Mouse (Mus musculus) embryonic fibroblast, embryonic 13.5 days (primary cell): ENCODE results near the gene Tatdn3. TPM values are rescaled to one million over a fixed set of nuclear protein-coding genes. Genes with fewer than 3 reads are reported as not detected.

ENCODE experiments used
- H3K27ac ChIP-seq: 2 replicates; pipeline ENCODE4 v1.5.1; 2012; ENCODE audit warnings: low read length, control low read depth, inconsistent platforms; ENCODE audit not compliant: insufficient read depth
- H3K4me1 ChIP-seq: 2 replicates; pipeline ENCODE4 v1.6.1; 2011; ENCODE audit warnings: low read length; ENCODE audit not compliant: control insufficient read depth, insufficient read depth
- H3K4me3 ChIP-seq: 2 replicates; pipeline ENCODE4 v1.5.1; 2011; ENCODE audit warnings: mild to moderate bottlenecking, control low read depth, low read length; ENCODE audit not compliant: insufficient read depth
- CTCF ChIP-seq: IDR thresholded peaks from 2 replicates; pipeline ENCODE4 v1.5.1; 2011; ENCODE audit warnings: mild to moderate bottlenecking, control low read depth, low read length, moderate library complexity, borderline replicate concordance; ENCODE audit not compliant: insufficient read depth
- POLR2A ChIP-seq: IDR thresholded peaks from 2 replicates; pipeline ENCODE4 v1.6.1; 2011; ENCODE audit warnings: low read depth, mild to moderate bottlenecking, control low read depth, low read length, moderate library complexity
- polyA plus RNA-seq: library from polyadenylated mRNA; stranded (reverse); fragments of >200 nt; gene quantifications from 2 replicates; pipeline ENCODE4 v1.2.4, GENCODE M21; 2011; ENCODE audit warnings: low read depth; ENCODE audit not compliant: missing spikeins, insufficient read length

The Tatdn3 gene
- 11.3 and 19.0 TPM in 2 replicates for polyA plus RNA-seq

GRCm38 (mm10) chr1:191062781-191063485 lies at the start of gene Tatdn3, which contains the start of gene Nsl1:
TSS of gene Tatdn3 (minus strand) at chr1:191062932.
TSS of gene Nsl1 (plus strand) at chr1:191063012.
- no peaks in the 10 kb centered on the region for H3K4me1 ChIP-seq
- no peak within 1 kb of the TSS for H3K27ac ChIP-seq
- peak within 1 kb of the TSS; percentile 77 for H3K4me3 ChIP-seq
- TF ChIP-seq CTCF, result no peak
- peak; percentile 78 for TF ChIP-seq POLR2A

DNA sequence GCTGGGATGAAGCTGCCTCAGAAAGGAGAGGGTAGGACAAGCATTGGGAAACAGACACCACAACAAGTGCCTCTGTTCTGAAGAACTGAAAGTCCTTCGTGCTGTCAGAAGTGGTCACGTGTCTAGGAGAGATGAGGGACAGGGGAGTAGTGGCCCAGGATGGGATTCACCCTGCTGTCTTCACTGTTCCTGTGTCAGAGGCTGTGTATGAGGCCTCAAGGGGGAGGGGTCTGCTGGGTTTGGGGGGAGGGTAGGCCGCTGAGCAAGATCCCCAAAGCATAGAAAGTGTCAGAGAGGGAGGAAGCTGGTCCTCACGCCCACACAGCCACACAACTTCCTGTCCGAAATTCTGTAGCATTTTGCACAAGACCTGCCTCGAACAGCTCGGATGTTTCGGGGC lies 48.4 kb upstream of the Tatdn3 start:
- TF ChIP-seq POLR2A (no peak), CTCF (no peak)

GRCm38 (mm10) chr1:191109907-191110306 lies 47.2 kb upstream of the Tatdn3 start:
- peaks cover 5% of the 10 kb centered on the region; the same call in 1 of the 2 replicates for H3K4me1 ChIP-seq
- TF ChIP-seq CTCF (no peak), POLR2A (no peak)
- H3K4me3 ChIP-seq, result no peak overlapping the region
- H3K27ac ChIP-seq, result no peak overlapping the region

More for the DNA sequence above, 48.4 kb upstream of the Tatdn3 start:
- Histone ChIP-seq H3K4me1 (peaks cover 5% of the 10 kb centered on the region; the same call in 1 of the 2 replicates), H3K27ac (no peak overlapping the region), H3K4me3 (no peak overlapping the region)

DNA sequence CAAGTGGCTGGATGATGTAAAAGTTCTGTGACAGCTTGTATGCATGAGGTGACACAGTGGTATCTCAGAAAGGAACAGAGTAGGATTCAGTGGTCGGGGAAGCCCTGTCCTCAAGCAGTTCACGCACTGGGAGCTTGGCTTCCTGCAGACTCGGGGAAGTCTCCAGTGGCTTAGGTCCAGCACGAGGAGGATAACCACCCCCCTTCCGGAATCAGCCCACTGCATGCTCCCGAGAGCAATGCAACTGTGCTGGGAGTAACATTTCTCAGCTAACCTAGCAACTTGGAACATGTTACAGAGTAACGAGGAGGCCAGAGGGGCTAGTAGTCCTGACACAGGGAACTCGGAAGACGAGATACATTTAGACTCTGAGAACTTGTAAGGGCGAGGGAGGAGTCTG lies 44.6 kb upstream of the Tatdn3 start:
- peaks cover 5% of the 10 kb centered on the region; the same call in 1 of the 2 replicates for H3K4me1 ChIP-seq
- no peak overlapping the region for H3K27ac ChIP-seq
- no peak for TF ChIP-seq POLR2A
- TF ChIP-seq CTCF, result no peak
- no peak overlapping the region for H3K4me3 ChIP-seq

- Histone ChIP-seq H3K27ac (no peak overlapping the region), H3K4me3 (no peak overlapping the region), H3K4me1 (no peaks in the 10 kb centered on the region)
- no peak for TF ChIP-seq POLR2A
- no peak for TF ChIP-seq CTCF
Observed at GRCm38 (mm10) chr1:191105246-191105645, 42.5 kb upstream of the Tatdn3 start.

- Histone ChIP-seq H3K27ac (no peak overlapping the region), H3K4me3 (no peak overlapping the region), H3K4me1 (no peaks in the 10 kb centered on the region)
- no peak for TF ChIP-seq CTCF
- no peak for TF ChIP-seq POLR2A
Observed at GRCm38 (mm10) chr1:191102730-191103370, 40.1 kb upstream of the Tatdn3 start.

DNA sequence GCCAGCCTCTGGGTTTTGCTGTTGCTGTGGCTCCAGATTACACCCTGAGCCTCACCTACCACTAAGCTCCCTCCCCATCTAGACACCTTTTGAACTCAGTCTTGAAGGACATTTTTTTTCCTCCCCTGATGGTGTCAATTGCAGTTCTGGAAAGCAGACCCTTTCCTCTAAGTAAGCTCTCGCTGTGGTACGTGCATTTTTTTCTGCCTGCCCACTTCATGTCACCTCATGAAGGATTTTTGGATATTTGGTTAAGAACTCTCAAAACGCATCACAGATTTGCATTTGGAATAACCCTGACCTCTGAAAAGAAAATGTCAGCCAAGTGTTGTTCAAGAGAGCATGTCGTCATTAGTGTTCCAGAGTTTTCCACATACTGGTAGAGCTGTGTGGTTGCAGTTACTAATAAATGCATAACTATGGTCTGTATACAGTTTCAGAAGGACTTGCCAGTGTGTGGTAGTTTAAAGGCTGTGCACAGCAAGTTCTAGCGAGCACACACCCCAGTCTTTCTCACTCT lies 37.1 kb upstream of the Tatdn3 start:
- H3K4me1 ChIP-seq, result no peaks in the 10 kb centered on the region
- H3K4me3 ChIP-seq, result no peak overlapping the region
- no peak for TF ChIP-seq POLR2A
- TF ChIP-seq CTCF, result no peak
- H3K27ac ChIP-seq, result no peak overlapping the region

- no peak for TF ChIP-seq CTCF
- Histone ChIP-seq H3K4me1 (no peaks in the 10 kb centered on the region), H3K27ac (no peak overlapping the region), H3K4me3 (no peak overlapping the region)
Observed at GRCm38 (mm10) chr1:191099114-191099513, 36.4 kb upstream of the Tatdn3 start.

- Histone ChIP-seq H3K4me1 (no peaks in the 10 kb centered on the region), H3K4me3 (peak within 1 kb of the TSS; percentile 60), H3K27ac (no peak within 1 kb of the TSS)
- TF ChIP-seq POLR2A (no peak), CTCF (peak; percentile 15; the same call in 1 of the 2 replicates)
Observed at GRCm38 (mm10) chr1:191097802-191098747, 35.3 kb upstream of the Tatdn3 start, which contains the start of gene Batf3. TSS of gene Batf3 (plus strand) at chr1:191097847.
